Mouse (Mus musculus) brain, embryonic 14.5 days (tissue): ENCODE data around the gene Rps29.

Source experiments
- CTCF ChIP-seq: fragments of 200-500 bp; IDR thresholded peaks from 2 replicates; pipeline ENCODE4 v1.5.1; 2012; ENCODE audit warnings: inconsistent platforms, mild to moderate bottlenecking, moderate library complexity, borderline replicate concordance; ENCODE audit not compliant: insufficient read depth, insufficient read length; ENCODE audit errors: extremely low read depth
- POLR2A ChIP-seq: fragments of 200-500 bp; IDR thresholded peaks from 2 replicates; pipeline ENCODE4 v1.6.1; 2012; ENCODE audit warnings: mild to moderate bottlenecking, inconsistent platforms, borderline replicate concordance; ENCODE audit not compliant: poor library complexity, insufficient read depth, insufficient read length, severe bottlenecking; ENCODE audit errors: extremely low read depth

DNA sequence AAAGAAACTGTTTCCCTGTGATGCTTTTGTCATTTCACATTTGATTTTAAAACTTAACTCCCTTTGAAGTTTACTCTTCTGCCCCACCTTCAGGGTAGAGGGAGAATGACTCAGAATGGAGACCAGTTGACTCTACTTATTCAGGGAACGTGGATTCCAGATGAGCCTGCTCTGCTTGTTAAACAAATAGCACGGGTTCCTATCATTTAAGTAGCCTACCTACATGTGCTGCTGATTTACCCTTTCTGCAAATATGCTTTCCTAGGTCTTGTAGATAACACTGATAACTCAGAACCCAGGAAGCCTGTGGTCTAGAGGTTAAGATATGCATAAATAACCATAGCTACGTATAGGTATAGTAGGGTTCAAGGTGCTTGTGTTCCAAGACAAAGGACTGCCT lies 5.9 kb upstream of the Rps29 start:
- TF ChIP-seq POLR2A (no peak), CTCF (no peak)
